Mouse (Mus musculus): Measurements from ENCODE around the gene Ncf4.
A peak's percentile ranks its signal among the peaks of the same experiment; 100 is the strongest.
"Not testable (repeated sequence)": the region's sequence is repeated elsewhere in the genome, so short reads cannot be mapped to it uniquely, and the experiment has no call there.

Gene Ncf4

DNA sequence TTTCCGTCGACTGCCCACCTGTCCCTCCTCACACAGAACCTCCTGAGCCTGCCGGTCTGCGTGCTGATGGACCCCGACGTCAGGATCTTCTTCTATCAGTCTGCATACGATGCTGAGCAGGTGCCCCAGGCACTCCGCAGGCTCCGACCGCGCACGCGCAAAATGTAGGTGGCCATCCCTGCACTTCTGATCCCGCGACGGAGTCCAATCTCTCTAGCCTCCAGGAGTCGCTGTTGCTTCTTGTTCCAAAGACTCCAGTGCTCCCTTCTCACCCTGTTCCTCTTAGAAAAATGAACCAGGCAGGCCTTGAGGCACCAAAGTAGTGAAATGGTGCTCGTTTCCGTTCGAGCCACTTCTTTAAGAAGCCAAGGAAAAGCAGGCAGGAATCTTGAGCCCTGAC lies 10.2 kb downstream of the Ncf4 start:
- no peak for DNase-seq (ENCODE audit: low read depth)

DNA sequence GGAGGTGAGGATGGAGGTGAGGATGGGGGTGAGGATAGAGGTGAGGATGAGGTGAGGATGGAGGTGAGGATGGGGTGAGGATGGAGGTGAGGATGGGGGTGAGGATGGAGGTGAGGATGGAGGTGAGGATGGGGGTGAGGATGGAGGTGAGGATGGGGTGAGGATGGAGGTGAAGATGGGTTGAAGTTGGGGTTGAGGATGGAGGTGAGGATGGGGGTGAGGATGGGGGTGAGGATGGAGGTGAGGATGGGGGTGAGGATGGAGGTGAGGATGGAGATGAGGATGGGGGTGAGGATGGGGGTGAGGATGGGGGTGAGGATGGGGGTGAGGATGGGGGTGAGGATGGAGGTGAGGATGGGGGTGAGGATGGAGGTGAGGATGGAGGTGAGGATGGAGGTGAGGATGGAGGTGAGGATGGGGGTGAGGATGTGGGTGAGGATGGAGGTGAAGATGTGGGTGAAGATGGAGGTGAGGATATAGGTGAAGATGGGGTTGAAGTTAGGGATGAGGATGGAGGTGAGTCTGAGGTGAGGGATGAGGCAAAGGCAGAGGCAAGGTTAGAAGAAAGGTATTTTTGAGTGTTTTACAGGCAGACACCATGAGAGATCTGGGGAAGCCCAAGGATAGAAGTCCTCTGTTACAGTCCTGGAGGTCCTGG lies 12.1 kb downstream of the Ncf4 start:
- not testable (repeated sequence) for DNase-seq (ENCODE audit: low read depth)

DNA sequence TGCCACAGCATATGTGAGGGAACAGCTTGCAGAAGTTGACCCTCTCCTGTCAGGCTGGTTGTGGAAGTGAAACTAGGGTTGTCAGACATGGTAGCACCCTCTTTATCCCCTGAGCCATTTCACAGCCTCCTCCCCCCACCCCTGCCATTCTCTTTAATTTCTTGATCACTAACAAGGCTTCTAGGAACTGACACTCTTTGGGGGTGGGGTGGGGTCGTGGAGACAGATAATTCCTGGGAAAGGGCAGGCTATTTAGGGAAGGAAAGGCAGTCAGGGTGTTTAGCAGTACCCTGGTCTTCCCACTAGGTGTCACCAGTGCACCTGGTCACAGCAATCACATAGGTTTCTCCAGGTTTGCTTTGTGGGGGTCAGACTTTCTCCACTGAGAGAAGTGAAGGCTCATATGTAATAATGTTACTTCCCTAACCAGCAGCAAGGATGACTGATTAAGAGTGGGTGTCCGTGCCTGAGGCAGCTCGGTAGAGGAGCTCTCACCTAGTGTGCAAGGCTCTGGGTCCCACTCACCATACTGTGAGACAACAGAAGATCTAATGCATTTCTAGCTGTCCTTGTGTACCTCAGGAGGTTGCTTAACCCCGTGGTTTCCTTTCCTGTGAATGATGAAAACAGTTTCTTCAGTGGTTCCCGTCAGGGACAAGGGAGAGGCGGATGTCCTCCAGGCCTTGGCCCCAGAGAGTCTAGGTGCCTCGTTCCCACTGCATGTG lies 12.9 kb downstream of the Ncf4 start:
- peak; percentile 95 for DNase-seq (ENCODE audit: low read depth)

DNA sequence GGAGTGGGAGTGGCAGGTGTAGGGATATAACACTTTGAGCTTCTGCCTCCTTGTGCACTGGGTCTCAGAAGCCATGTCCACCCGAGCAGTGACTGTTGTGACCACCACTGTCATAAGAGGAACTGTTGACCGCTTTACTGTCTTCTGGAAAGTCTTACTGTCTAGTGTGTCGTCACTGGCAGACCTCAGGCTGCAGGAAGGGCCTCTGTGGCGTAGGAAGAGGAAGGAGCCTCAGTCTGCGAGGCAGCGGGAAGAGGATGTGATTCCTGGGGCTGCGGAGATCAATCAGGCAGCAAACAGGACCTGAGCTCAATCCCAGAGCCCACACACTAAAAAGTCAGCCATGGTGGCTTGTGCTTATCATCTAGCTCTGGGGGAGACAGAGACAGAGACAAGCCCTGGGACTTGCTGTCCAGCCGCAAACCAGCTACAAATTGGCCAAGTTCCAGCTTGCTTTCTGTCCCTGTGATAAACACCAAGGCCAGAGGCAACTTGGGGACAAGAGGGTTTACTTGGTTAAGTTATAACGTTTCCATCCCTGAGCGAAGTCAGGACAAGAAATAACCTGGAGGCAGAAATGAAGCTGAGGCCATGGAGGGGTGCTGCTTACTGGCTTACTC lies 13.8 kb downstream of the Ncf4 start:
- DNase-seq (ENCODE audit: low read depth), result peak; percentile 98

- DNase-seq (ENCODE audit: low read depth), result no peak
These were observed 16.2 kb downstream of the Ncf4 start for GRCm38 (mm10) chr15:78260668-78261333.

DNA sequence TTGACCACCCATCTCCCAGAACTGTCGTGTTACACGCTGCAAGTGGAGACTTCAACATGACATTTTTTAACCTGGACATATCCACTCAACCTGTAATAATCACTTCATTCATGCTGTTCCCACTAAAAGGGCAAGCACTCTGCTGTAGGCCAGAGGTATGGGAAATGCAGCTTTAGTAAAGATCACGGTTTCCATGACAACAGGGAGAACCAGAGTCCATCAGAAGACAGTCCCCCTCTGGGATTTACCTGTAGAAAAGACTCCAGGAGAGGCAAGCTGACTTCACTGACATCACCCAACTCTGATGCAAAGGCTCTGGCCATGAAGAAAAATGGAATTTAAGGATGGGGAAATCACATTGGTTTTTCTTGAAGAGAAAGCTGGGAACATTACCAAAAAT lies 18.7 kb downstream of the Ncf4 start:
- no peak for DNase-seq (ENCODE audit: low read depth)

DNA sequence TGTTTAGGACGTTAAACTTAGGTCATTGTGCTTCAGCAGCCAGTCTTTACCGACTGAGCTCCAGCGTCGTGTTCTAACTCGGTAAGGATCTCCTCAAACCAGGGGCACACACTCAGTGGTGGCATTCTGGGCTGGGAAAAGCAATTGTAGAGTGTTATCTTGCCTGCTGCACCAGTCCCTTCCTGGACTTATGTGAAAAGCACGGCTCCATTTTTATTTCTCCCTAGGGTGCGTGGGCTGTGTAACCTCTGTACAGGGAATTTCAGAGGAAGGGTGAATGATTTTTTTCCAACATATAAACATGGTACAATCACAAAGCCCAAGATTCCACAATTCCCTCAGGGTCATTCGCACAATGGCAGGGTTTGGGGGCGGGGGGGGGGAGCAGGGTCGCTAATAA lies 22.8 kb downstream of the Ncf4 start:
- no peak for DNase-seq (ENCODE audit: low read depth)

GRCm38 (mm10) chr15:78267865-78268264 lies 23.3 kb downstream of the Ncf4 start:
- DNase-seq (ENCODE audit: low read depth), result peak; percentile 100

- DNase-seq (ENCODE audit: low read depth), result peak; percentile 58
These were observed 26.6 kb downstream of the Ncf4 start for GRCm38 (mm10) chr15:78271208-78271607.

GRCm38 (mm10) chr15:78278308-78278707 lies 33.7 kb downstream of the Ncf4 start:
- peak; percentile 96 for DNase-seq (ENCODE audit: low read depth)

DNA sequence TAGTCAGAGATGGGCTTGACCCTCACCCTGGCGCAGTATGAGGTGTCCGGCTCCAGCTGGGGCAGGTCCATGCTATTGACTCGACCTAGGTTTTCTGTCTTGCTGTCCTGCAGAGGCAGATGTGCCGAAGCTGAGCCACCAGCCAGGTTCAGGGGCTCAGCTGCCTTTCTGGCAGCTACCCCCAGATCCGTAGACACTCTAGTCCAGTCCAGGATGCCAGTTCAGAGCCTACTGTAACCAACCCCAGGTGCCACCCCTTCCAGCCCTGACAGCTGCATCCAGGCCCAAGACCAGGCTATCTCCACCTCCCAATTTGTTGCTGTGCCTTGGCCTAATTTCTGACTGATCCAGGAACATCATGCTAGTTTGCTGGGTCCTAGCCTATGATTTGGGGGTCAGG lies 43.3 kb downstream of the Ncf4 start:
- DNase-seq (ENCODE audit: low read depth), result no peak

GRCm38 (mm10) chr15:78289775-78290174 lies 45.2 kb downstream of the Ncf4 start:
- DNase-seq (ENCODE audit: low read depth), result not testable (repeated sequence)

DNA sequence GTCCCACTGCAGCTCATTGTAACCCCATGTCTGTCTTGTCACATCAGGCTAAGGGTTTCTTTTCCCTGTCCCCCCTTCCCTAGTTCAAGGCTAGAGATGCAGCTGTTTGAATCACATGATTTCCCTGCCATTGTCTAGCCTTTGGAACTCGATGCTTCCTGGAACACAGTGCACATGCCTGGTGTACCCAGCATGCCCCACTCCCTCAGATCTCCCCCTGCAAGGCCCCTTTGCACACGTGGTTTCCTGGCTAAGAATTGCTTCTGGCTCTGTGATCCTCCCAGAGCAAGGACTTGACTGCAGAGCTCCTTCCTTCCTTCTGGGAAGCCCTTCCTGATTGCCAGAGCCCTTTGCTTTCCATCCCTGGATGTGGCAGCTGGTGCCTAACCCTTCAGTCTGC lies 48.6 kb downstream of the Ncf4 start:
- not testable (repeated sequence) for DNase-seq (ENCODE audit: low read depth)

DNA sequence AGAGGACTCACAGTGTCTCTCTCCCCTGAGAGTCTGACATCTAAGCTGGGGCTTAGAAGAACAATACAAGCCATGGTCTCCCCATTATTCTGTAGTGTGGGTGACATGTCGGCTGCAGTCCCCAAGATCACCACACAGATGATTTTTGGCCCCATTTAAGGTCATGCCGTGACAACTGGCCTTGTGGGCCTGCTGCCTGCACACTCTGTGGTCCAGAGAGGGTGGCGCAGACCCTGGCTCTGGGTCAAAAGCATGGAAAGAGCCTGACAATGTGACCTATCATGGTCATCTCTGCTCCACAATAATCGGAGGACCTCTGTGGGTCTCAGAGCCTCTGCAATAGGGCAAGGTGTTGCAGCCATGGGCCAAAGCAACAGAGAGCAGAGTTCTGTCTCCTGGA lies 49.1 kb downstream of the Ncf4 start:
- DNase-seq (ENCODE audit: low read depth), result no peak

GRCm38 (mm10) chr15:78298558-78298957 lies 54.0 kb downstream of the Ncf4 start:
- no peak for DNase-seq (ENCODE audit: low read depth)

GRCm38 (mm10) chr15:78299641-78300040 lies 55.0 kb downstream of the Ncf4 start:
- peak; percentile 65 for DNase-seq (ENCODE audit: low read depth)

- peak; percentile 80 for DNase-seq (ENCODE audit: low read depth)
These were observed 56.2 kb downstream of the Ncf4 start for GRCm38 (mm10) chr15:78300773-78301172.

- no peak for DNase-seq (ENCODE audit: low read depth)
These were observed 58.1 kb downstream of the Ncf4 start for GRCm38 (mm10) chr15:78302718-78303117.

GRCm38 (mm10) chr15:78303665-78304233 lies 59.1 kb downstream of the Ncf4 start:
- no peak for DNase-seq (ENCODE audit: low read depth)

DNA sequence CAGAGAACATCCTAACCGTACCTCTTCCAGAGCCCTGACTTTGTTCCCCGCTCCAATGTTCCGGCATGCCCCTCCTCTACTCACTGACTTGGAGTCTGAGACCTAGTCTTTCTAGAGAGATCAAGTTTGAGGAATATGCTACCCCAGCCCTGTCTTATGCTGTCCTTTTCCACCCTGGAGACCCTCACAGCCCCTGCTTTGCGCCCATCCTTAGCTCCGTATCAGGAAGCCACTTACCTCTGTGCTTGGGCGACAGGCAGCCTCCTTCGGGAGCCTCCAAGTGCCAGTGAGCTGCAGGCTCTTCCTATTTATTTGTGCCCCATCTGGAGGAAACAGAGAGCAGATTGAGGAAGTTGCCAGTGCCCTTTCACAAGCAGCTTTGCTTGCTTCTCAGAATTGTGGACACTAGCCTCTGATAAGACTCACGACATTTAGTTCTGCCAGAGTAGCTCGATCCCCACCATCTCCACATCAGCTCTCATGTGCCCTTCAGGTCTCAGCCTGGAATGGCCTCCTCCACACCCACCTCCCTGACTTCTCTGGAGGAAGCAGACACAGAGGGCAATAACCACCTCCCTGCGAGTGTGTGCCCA lies 60.8 kb downstream of the Ncf4 start, which contains the start of gene Csf2rb2:
TSS of gene Csf2rb2 (minus strand) at position 381 of the 593 bp plus-strand sequence.
- peak; percentile 82 for DNase-seq (ENCODE audit: low read depth)

DNA sequence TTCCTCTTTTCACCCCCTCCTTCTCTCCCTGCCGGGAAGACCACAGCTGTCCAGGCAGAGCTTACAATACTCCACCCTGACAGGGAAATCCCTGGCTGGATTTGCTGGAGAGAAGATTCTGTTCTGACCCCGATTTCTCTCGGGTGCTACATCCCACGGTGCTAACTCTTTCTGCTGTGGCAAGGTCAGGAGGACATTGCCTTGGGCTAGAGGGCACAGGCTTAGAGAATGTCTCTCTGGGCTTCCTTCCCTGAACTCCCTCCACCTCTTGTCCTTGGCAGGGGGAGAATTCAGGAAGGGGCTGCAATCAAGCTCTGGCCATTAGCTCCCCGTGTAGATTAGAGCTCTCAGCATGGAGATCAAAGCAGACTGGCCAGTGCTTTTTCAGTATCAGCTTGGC lies 65.3 kb downstream of the Ncf4 start:
- DNase-seq (ENCODE audit: low read depth), result no peak

GRCm38 (mm10) chr15:78310971-78311370 lies 66.4 kb downstream of the Ncf4 start:
- DNase-seq (ENCODE audit: low read depth), result no peak
